In the genomic region with DNA sequence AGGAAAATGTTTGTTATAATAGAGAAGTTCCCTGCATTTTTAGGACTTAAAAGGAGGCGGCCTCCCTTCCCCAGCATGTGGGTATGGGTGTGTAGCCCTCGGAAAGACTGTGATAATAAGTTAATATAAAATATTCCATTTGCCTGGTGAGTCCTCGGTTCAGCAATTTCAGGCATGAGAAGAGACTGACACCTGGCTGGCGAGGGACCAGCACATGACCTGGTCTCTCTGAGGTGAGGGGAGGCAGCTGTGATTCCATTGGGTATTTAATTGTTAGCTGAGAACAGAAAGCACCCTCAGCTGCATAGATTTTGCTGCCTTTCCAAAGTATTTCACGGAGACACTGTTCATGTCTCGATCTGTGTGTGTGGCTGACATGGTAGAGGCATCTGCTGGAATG, we compare ENCODE assay signal across 12 mouse cellular contexts.
DNase-seq lines count a peak whose midpoint lies in the region; ATAC-seq and TF ChIP-seq lines count a peak whose summit lies in the region.
"Had no signal": no experiment of that assay in that cellular context is flagged by ENCODE, and none has a peak within 500 bp of the region (broad histone marks: within the 10 kb centered on the region; RNA-seq: fewer than 3 reads in every experiment).

No protein-coding gene starts in this region.

- peak; percentile 6; the same call in 1 of the 2 replicates for ATAC-seq in midbrain, embryonic 13.5 days
- ATAC-seq in midbrain, embryonic 11.5 days (ENCODE audit: low FRiP score) = no peak
- ATAC-seq in hindbrain, embryonic 13.5 days (ENCODE audit: low FRiP score) = no peak
- ATAC-seq: CD4-positive, CD25-positive, alpha-beta regulatory T cell, adult 4 months had no signal

- peak overlapping the region; percentile 52 for H3K27ac ChIP-seq in midbrain, embryonic 13.5 days
- no peak overlapping the region for H3K27ac ChIP-seq in midbrain, embryonic 11.5 days (ENCODE audit: low read depth, low read length)
- H3K27ac ChIP-seq in hindbrain, embryonic 13.5 days = peak overlapping the region; percentile 61
- H3K27ac ChIP-seq in olfactory bulb, adult 2 months (ENCODE audit: insufficient read depth, low read depth, low read length) = 0 out of 2 replicates have a peak overlapping the region, but pooled peaks have one; percentile 12
- H3K27ac ChIP-seq: liver, embryonic 14.5 days; macrophage had no signal

- no peak overlapping the region for H3K4me2 ChIP-seq in midbrain, embryonic 13.5 days (replicated peaks)
- H3K4me2 ChIP-seq in midbrain, embryonic 11.5 days = no peak overlapping the region
- H3K4me2 ChIP-seq in hindbrain, embryonic 13.5 days = no peak overlapping the region

- 62% methylated on average over 6 of the region's 6 CpGs for WGBS in midbrain, embryonic 13.5 days
- 74% methylated on average over 6 of the region's 6 CpGs for WGBS in midbrain, embryonic 11.5 days
- WGBS in hindbrain, embryonic 13.5 days = 60% methylated on average over 6 of the region's 6 CpGs
- WGBS in olfactory bulb, adult 2 months = 65% methylated on average over 6 of the region's 6 CpGs

- DNase-seq in midbrain, embryonic 11.5 days (ENCODE audit: low spot score, missing footprints) = no peak
- DNase-seq in kidney, postnatal 10 days = peak; percentile 73
- DNase-seq in embryo, embryonic 10 days (ENCODE audit: low spot score) = no peak
- DNase-seq in frontal cortex, postnatal 14 days (ENCODE audit: low spot score in 2 of 2) = no peak
- DNase-seq: cerebellum, postnatal 14 days; right cerebral cortex, postnatal 14 days had no signal

- peaks cover 47% of the 10 kb centered on the region for H3K4me1 ChIP-seq in midbrain, embryonic 13.5 days (replicated peaks)
- H3K4me1 ChIP-seq in midbrain, embryonic 11.5 days (ENCODE audit: control insufficient read depth, insufficient read depth, low read length) = peaks cover 11% of the 10 kb centered on the region
- H3K4me1 ChIP-seq in hindbrain, embryonic 13.5 days (replicated peaks) = peaks cover 50% of the 10 kb centered on the region
- peaks cover 11% of the 10 kb centered on the region for H3K4me1 ChIP-seq in olfactory bulb, adult 2 months (ENCODE audit: control insufficient read depth, insufficient read depth, low read length)

- no peak overlapping the region for H3K9ac ChIP-seq in midbrain, embryonic 13.5 days (replicated peaks)
- H3K9ac ChIP-seq in midbrain, embryonic 11.5 days (ENCODE audit: low read length) = no peak overlapping the region
- peak overlapping the region; percentile 35; the same call in 1 of the 2 replicates for H3K9ac ChIP-seq in hindbrain, embryonic 13.5 days
- H3K9ac ChIP-seq: liver, embryonic 14.5 days had no signal

- H3K9me3 ChIP-seq in midbrain, embryonic 13.5 days = no peaks in the 10 kb centered on the region
- no peaks in the 10 kb centered on the region for H3K9me3 ChIP-seq in midbrain, embryonic 11.5 days (ENCODE audit: control insufficient read depth, low read length)
- H3K9me3 ChIP-seq in hindbrain, embryonic 13.5 days = no peaks in the 10 kb centered on the region

- no peak for TF ChIP-seq POLR2A in olfactory bulb, adult 2 months (IDR thresholded peaks at IDR 0.05; ENCODE audit: insufficient read depth, low read depth, low read length)

- H3K36me3 ChIP-seq in midbrain, embryonic 13.5 days = no peaks in the 10 kb centered on the region
- H3K36me3 ChIP-seq in midbrain, embryonic 11.5 days (ENCODE audit: control insufficient read depth, insufficient read depth, low read length) = no peaks in the 10 kb centered on the region
- no peaks in the 10 kb centered on the region for H3K36me3 ChIP-seq in hindbrain, embryonic 13.5 days

- no peaks in the 10 kb centered on the region for H3K27me3 ChIP-seq in midbrain, embryonic 13.5 days
- no peaks in the 10 kb centered on the region for H3K27me3 ChIP-seq in midbrain, embryonic 11.5 days (ENCODE audit: control insufficient read depth, insufficient read depth, low read length)
- H3K27me3 ChIP-seq in hindbrain, embryonic 13.5 days = no peaks in the 10 kb centered on the region

- no peak for TF ChIP-seq CTCF in olfactory bulb, adult 2 months (IDR thresholded peaks at IDR 0.05; ENCODE audit: insufficient read depth, low read depth, low read length)

- H3K4me3 ChIP-seq in midbrain, embryonic 13.5 days (replicated peaks) = no peak overlapping the region
- no peak overlapping the region for H3K4me3 ChIP-seq in midbrain, embryonic 11.5 days (ENCODE audit: low read depth, low read length)
- H3K4me3 ChIP-seq in hindbrain, embryonic 13.5 days = no peak overlapping the region
- no peak overlapping the region for H3K4me3 ChIP-seq in olfactory bulb, adult 2 months (ENCODE audit: insufficient read depth, low read depth, low read length)
